Mouse (Mus musculus) adrenal gland, postnatal 25 days (tissue): ENCODE data around the gene Nova1. TPM values are rescaled to one million over a fixed set of nuclear protein-coding genes. Genes with fewer than 3 reads are reported as not detected.

Experiments
- DNase-seq: peaks from one replicate; pipeline ENCODE4 v3.0.0; 2021; ENCODE audit warnings: mixed read lengths
- long read RNA-seq: library from polyadenylated mRNA; stranded (forward); transcript quantifications from one replicate; pipeline ENCODE4 v2.0.0, GENCODE M21; 2021
- total RNA-seq: library from RNA; stranded (reverse); gene quantifications from 2 replicates; pipeline ENCODE4 v1.2.3, GENCODE M21; 2021

The Nova1 gene
- total RNA-seq: 5.2 and 5.9 TPM in 2 replicates
- long read RNA-seq, partial matches to known transcripts: 0 of 1 reads
- long read RNA-seq, other reads (novel, unspliced or antisense): 1 of 1 reads

DNA sequence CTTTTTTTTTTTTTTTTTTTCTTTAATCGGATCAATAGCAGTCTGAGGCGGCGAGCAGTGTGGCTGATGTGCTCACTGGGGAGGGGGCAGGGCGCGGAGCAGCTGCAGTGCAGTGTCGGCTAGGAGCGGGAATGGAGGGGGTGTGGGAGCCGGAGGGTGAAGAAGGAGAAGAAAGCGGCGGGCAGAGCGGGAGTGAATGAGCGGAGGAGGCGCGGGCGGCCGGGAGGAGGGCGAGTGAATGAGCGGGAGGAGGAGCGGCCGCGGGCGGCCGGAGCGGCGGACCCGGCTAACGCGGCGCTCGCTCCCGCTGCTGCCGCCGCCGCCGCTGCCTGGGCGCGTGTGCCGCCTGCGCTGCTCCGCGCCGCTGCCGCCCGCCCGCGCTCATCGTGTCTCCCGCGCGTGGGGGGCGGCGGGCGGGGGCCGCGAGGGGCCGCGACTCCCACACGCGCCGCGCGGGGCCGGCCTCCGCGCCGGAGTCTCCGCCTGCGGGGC lies at the start of gene Nova1:
Gene Nova1, minus strand, starts transcription at position 74 of the 492 bp plus-strand sequence.
- DNase-seq: peak; percentile 70

DNA sequence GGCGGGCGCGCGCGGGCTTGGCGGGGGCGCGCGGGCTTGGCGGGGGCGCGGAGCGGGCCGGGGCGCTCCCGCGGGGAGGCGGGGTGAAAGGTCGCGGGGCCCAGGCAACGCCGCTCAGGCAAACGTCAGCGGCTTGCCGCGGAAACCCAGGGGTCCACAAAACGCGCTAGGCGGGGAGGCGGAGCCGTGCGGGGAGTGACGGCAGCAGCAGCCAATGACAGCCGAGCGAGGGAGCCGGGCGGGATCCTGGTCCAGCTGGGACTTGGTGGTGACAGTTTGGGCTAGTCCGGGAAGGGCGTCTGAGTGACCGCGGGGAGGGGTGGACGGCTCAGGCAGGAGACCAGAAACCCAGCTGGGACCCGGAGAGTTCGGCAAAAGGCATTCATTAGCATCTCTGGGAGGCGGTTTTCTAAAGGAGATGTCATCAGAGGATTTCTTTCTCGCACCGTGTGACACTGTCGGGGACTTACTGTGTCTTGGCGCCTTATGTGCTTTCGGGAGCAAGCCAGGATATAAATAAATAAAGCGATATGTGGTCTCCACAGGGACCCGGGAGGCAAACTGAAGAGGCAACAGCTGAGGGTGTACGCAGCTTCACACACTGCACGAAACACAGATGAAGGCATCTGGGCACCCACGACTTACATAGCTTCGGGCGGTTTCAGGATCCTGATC lies 756 bp upstream of the Nova1 start:
- DNase-seq: peak; percentile 93

DNA sequence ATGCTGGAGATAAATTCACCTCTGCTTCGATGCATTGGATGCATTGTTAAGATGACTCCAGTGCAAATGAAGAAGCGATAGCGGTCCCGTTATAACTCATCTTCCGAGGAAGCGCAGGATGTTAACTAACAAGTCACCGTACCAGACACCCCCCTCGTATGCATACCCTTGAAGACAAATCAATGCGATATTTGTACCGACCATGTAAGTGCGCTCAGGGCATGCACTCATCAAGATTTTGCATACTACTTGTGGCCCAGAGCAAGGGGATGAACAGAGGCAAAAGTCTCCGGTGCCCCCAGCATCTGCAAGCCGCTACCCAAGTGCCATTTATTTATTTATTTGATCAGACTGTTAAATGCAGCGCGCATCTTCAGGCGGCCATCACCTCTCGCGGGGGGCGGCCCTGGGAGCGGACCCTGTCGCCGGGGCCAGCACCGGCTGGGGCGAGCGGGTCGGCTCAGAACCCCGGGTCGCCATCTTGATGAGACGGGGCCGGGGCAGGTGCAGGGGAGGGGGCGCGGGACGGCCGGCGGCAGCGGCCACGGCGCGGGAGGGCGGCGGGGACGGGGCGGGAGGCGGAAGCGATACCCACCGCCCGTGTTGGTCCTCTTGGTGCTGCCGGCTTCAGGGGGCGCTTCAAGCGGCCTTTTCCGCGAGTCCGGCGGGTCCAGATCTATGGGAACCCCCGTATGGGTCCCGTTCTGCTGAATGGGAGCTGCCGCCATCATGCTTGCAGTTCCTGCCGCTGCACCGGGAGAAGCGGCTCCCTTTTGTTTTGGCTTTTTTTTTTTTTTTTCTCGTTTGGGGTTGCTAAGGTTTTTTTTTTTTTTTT lies 491 bp downstream of the Nova1 start:
- peak; percentile 17 for DNase-seq

DNA sequence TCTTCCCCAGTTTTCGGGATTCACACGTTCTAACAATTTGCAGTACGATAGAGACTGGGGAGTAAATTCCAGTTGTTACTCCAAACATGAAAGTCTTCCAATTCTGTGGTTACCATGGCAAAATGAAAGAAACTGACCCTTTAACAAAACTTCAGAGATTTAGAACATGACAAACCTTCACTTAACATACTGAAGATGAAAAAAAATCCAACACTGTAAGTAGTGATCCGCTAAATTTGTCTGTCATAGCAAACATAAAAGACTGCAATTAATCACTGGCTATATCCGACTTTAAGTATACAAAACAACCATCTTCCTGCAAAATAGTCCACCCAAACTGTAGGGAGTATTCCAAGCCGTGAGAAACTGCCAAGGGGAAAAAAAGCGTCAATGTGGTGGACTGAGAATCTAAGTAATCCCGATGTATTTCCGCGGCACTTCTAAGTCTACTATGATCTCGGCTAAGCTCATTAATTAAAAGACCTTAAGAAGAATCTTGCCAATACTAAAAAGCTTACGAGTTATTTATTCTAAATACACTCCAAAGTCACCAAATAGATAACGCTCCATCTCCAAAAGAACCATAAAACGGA lies 1.4 kb downstream of the Nova1 start:
- no peak for DNase-seq

DNA sequence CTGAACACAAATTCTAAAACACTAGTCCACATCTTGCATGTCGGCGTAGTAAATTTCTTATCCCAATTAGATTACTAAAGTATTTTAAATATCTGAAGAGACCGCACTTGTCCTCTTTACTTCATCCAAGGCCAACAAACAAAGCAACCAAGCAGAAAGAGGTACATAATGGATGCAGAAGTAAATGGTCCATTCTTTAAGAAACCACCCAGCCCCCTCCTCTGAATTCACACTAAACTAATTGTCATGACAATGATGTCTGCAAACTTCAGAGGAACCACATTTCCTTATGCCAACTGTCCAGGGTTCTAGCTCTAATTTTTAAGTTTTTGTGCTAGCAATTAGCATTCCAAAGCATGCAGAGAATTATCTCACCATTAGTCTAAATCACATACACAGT lies 2.4 kb downstream of the Nova1 start:
- no peak for DNase-seq

DNA sequence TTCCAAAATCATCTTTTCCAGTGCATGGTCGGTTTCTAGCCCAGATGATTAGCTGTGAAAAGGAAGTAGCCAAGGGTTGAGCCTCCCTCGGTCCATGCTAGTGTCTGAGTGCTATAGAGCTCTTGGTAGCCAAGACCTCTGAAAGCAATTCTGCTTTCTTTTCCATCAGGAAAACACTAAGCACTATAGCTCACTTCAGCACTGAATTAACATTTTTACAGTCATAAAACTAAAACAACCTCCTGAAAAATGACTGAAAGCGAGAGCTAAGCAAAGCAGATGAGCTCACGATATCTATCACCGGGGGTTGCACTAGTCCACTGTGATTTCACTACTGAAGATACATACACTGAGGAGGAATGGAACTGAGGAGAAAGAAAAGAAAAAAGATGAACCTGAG lies 3.0 kb downstream of the Nova1 start:
- no peak for DNase-seq

DNA sequence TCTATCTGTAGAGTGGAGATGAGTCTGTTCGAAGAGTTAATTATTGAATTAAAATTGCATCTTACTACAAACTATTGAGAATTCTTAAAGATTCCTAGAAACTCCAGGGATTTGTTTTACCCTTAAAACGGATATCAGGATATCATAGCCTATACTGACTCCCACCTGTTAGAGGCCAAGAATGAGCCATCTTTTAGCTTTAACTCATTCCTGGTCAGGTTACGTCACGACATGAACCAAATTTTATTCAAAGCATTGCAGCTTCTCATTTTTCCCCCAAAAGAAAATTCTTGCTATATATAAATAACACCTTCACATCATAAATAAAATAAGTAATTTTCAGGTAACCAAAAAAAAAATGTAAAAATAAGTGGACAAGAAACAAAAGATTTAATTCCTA lies 3.9 kb downstream of the Nova1 start:
- DNase-seq: no peak

DNA sequence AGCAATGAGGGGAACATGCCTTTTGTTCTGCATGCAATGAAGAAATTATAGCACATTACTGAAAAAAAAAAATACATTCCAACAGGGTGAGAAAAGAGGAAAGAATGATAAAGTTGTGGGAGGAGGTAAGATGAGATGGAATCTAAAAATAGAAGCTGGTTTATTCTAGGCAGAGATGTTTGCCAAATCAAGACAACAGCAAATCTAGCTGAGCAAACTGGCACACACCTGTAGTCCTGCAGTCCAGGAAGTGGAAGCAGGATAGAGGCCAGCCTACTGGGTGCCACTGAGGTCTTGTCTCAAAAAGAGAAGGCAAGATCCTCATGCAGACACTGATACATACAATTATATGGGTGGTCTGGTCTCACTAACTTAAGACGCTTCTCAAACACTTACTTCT lies 17.4 kb downstream of the Nova1 start:
- no peak for DNase-seq

DNA sequence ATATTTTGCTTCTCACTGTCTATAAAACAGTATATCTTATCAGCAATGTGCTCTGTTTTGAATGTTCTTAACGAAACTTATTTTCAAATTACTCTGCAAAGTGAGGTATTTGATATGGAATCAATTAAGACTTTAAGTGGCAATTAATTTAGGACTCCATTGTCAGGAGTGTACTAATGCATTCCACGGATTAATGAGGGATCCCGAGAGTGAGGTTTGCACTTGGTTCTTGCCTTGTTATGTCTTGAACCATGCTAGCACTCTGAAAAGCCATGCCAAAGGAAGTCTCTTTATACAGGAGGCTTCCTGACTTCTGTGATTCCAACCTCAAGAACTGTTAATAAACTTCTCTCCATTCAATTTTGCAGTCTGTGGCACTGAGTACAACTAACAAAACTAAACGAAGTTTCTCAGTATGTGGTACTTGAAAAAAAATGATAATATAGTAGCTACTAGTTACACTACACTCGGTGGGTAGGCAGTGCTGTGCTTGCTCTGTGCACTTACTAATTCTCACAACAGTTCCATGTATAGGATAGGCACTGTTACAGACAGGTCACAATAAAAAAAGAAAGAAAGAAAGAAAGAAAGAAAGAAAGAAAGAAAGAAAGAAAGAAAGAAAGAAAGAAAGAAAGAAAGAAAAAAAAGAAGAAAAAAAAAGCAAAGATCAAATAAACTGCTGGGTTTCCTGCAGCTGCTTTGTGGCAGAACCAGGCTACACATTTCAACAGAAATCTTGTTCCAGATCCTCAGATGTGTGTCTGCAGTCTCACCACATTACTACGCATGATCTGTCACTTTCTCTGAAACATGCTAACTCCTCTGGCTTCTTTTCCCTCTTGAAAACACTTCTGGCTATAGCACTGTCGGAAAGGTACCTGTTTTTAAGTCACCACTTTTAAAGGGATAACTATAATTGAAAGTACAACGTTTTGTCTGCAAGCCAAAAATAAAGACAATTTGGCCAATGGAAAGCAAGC lies 36.1 kb downstream of the Nova1 start:
- no peak for DNase-seq

DNA sequence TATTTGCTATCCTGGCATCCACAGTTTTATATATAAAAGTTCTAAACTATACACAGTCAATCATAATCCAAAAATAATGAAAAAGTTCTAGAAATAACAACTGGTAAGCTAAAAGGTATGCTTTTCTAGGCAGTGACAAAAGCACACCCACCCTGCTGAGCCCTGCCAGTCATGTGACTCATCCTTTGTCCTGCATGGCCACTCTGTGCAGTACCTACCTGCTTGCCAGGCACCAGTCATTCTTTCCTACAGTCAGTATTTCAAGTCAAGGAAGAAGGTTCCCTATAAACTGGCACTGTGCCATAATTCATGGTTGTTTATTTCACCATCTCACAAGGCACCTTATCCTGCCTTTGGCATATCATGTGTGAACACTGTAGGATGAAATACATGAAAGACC lies 37.2 kb downstream of the Nova1 start:
- DNase-seq: no peak

DNA sequence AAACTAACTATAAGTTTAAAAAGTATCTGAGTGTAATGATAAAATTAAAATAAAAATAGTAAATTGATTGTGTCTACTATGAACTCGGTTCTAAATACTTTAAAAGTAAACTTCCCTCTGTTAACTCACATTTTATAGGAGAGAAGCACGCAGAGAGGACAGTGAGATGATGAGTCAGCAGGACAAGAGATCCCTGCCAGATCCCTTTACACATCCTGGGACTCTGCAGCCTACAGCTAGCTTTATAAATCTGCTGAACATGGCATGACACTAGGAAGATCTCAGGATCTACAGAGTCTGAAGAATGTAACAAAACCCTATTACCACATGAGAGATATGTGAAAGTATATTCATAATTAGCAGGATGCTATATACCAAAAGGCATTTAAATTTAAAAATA lies 37.7 kb downstream of the Nova1 start:
- no peak for DNase-seq

DNA sequence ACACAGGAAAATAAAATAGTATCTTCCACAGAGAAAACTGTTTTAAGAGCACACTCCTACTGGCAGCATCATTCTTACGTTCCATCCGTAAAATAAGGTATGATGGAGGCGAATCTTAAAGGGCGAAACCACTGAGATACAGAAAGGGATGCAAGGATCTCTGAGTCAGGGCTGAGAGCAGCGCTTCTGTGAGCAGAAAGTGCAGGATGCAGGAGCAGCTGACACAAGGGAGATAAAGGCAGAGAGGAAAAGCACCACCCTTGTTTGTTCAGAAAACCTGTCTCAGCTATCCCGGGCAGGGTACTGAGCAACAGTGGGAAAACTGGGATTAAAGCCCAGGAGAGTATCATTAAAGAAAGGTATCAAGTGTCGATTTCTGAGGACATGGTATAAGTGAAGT lies 59.3 kb downstream of the Nova1 start:
- DNase-seq: no peak

DNA sequence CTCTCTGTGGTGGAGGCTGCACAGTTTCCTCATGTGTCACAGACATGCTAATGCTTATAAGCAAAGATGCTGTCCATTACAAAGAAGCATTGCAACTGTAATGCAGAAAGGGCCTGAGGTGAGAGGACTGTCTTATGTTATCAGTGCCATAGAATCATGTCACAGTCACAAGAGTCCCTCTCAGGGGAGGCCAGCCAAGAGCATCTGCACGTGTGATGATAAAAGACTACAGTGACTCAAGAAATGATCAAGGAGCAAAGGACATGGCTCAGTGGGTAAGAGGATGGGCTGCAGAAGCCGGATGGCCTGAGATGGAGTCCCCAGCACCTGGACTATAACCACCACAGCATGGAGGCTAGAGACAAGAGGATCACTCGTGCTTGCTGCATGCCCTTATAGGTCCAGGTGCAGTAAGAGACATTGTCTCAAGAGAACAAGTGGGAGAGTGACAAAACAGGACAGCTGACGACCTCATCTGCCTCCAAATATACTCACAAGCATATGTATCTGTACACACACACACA lies 64.3 kb downstream of the Nova1 start:
- no peak for DNase-seq

DNA sequence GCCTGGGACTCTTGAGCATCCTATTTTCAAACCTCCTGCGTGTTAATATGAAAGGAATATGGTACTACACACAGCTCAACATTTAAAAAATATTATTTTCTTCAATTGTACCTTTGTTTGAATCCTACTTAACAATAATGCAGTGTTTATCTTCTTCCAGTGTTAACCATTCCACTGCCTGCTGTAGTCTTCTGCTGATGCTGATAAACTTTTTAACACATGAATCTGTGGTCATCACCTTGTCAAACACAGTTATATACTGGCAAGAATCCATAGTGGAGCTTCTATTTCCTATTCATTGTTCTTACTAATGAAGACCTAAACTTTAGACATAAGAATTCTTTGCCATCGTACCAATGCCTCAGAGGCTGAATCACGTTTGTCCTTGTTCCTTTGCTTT lies 65.6 kb downstream of the Nova1 start:
- DNase-seq: no peak

DNA sequence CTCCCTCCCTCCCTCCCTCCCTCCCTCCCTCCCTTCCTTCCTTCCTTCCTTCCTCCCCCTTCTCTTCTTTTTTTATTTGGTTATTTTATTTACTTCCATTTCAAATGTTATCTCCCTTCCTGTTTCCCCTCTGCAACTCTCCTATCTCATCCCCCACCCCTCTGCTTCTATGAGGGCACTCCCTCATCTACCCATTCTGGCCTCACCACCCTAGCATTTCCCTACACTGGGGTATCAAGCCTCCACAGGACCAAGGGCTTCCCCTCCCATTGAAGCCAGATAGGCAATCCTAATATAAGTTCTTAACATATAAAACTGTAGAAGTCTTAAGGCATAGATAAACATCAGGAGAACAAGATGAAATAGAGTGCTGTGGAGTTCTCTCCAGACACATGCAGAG lies 85.5 kb downstream of the Nova1 start:
- DNase-seq: no peak

DNA sequence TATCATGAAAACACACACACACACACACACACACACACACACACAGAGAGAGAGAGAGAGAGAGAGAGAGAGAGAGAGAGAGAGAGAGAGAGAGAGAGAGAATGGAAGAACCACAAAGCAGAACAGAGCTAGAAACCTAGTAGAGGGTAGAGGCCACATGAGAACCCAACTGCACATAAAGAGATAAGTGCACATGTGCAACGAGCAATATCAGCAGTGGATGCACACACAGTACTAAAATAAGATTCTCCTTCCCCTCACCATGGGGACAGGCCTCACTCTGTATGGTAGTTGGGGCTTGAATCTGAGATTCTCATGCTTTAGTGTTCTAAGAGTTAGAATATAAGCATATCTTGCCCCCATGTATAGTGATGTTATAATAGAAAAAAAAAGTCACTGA lies 86.8 kb downstream of the Nova1 start:
- no peak for DNase-seq

DNA sequence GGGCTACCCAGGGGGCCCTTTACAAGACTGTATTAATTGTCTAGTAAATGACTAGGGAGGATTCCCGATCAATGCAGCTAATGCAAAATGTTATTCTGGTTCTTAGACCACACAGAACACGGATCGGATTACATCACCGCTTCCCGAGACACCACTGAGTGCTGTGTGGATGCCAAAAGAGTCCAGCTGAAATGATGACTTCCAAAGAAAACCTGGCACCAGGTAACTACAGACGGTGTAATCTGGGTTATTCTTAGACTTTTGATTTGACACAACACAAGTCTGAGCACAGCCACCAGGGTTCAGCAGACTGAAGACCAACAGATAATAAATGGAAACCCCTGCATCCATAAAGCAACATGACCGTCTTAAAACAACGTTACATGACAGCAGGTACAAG lies 96.8 kb downstream of the Nova1 start:
- no peak for DNase-seq

DNA sequence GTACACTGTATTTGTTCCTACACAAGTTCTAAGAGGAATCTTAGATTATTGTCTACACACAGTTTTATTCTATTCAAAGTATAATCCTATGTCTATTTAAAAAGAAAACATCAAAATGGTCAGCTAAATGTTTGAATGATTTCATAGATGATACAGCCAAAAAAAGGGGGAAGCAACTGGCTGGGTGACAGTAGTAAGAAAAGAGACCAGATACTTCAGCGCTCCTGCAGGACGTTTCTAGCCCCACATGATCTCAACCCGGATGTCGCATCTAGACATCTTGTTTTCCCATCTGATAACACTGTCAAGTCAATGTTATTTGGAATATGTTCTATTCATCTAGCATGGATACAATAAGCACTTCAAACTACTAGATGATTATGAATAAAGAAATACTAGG lies 99.7 kb downstream of the Nova1 start:
- DNase-seq: no peak

DNA sequence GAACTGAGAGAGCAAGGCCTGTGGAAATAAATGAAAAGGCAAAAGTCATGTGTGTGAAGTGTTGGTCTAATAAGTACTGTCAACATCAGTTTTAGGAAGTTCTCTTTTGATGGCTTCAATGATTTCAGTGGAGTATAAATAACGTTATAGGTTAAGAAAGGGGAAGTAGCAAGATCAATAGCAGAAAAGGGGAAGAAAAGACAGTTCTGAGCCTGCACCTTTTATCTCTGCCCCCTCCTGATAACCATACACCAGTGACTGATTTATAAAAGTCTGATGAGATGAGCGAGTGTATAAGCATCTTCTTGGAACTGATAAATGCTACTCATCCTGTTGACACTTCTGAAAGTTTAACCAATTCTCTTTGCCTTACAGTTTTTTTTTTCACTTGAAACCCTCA lies 108.6 kb downstream of the Nova1 start:
- DNase-seq: no peak

DNA sequence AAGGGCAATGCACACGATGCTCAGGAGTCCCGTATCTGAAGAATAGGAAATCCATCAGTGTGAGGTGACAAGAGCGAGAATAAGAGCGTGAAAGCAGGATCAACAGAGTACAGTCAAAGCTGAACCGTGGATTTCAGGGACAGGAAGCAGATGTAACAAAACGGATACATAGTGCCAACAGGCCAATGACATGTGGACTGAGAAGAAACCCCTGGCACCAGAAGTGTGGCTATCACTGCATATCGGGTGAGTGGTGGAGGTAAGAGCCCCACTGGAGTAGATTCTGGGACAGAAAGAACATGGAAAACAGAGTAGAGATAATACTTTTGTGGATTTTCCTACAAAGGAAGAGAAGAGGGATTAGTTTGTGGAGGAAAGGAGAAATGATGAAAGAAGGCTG lies 109.3 kb downstream of the Nova1 start:
- no peak for DNase-seq

DNA sequence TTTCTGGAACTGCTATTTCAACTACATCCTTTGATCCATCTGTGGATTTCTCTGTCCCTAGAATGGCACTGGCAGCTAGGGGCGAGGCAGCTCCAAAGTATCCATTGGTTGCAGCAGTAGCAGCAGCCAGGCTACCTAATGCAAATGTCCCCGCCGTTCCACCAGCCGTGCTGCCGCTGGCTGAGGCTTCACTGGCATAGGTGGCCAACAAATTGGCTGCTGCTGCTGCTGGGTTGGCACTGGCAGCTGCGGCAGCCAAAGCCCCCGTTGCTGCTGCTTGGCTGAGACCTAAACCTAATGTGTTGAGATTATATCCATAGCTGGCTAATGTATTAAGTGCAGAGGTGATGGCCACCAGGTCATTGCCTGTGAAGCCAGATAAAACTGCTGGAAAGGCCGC lies 118.5 kb downstream of the Nova1 start:
- no peak for DNase-seq

DNA sequence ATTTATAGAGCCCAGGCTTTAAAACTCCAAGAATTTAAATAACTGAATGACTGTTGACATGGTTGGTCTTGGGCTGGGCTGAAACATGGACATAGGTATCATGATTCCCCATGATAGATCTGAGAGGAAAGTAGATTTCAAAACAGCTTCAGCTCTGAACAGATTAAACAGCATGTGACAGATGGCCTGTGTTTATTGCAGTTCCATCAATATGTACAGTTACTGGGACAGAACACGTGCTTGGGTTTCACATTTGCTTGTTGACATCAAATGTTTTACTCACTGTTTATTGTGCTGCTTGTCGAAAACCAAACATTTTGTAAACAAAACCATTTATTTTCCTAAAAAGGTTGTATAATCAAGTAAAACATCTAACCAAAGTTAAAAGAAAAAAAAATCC lies 142.4 kb downstream of the Nova1 start:
- no peak for DNase-seq
